Mouse (Mus musculus) heart, adult 2 months (tissue): ENCODE results near the gene Vps72.

Experiments used
- CTCF ChIP-seq: fragments of 200-600 bp; IDR thresholded peaks from 2 replicates; pipeline ENCODE4 v1.8.1; 2022; ENCODE audit warnings: antibody characterized with exemption, mild to moderate bottlenecking, moderate library complexity
- EP300 ChIP-seq: fragments of 200-500 bp; IDR thresholded peaks from 2 replicates; pipeline ENCODE4 v1.6.1; 2011; ENCODE audit warnings: low read depth, low read length, control low read depth; ENCODE audit not compliant: insufficient read depth
- POLR2A ChIP-seq: fragments of 200-500 bp; IDR thresholded peaks from 2 replicates; pipeline ENCODE4 v1.6.1; 2011; ENCODE audit warnings: mild to moderate bottlenecking, low read depth, low read length, control low read depth; ENCODE audit not compliant: insufficient read depth

DNA sequence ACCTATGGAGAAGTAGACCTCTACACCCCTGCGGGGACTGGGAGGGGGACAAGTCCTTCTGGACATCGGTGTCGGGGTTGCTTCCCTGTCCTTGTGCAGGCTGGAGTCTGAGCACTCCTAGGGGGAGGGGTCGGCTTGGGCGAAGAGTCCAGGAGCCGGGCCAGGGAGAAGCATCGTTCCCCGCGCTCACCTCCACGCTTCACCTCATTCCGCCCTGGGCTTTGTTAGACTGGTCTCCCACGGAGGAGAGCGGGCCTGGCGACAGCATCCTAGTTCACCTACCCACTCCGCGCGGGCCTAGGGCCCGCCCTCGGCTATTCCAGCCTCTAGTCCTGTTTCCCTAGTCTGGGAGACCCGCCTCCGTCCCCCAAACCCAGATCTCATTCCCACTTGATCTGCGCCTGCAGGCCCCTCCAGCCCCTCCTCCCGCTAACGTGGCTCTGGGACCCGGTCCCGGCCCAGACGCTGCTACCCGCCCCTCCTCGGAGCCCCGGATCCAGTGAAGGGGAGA, 50.3 kb downstream of the Vps72 start:
- no peak for TF ChIP-seq CTCF
- TF ChIP-seq POLR2A = no peak
- no peak for TF ChIP-seq EP300
